Mouse (Mus musculus): Measurements from ENCODE around the gene Tmem39a.

DNA sequence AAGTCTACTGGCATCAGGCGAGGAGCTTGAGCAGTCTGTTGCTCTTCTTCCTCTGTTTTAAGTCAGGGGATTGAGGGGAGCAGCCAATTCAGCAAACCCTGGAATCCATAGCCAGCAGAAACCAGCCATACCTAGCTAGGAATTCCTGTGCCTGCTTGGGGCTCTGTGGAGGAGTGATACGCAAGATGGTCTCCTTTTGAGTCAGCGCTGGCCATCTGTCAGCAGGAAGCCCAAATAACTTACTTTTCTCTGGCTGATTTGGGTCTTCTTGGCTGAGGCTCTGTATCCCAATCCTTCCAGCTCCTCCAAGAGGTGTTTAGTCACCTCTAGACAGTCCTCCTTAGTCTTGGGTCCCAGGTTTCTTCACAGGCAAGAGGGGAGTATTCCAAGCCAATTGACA is 2.5 kb upstream of the Tmem39a start:
- no peak for TF ChIP-seq CTCF (IDR thresholded peaks at IDR 0.05; ENCODE audit: low read depth)
- no peak for TF ChIP-seq EP300 (IDR thresholded peaks at IDR 0.05; ENCODE audit: low read depth)
